Comparison of ENCODE assay signal across 14 mouse cellular contexts in the genomic region with DNA sequence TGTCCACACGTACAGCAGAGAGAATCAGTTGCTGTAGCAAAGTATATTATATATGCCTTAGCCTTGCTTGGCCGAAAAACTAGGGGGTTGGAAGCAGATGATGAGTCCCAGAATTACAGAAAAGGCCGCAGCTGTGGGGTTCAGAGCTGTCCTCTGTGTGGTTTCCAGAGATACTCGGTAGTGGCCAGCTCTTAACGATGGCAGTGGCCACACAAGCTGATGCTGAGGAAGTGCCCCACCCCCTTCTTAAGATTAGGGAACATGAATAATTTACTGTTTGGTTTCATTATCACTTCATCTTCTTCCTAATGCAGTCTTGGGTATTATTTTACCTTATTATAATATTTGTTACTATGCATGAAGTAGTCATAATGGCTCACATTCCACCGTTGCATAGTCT.
DNase-seq lines count a peak whose midpoint lies in the region; ATAC-seq and TF ChIP-seq lines count a peak whose summit lies in the region.
"Had no signal": no experiment of that assay in that cellular context is flagged by ENCODE, and none has a peak within 500 bp of the region (broad histone marks: within the 10 kb centered on the region; RNA-seq: fewer than 3 reads in every experiment).

No protein-coding gene starts in this region.

- WGBS in forebrain, embryonic 12.5 days: 59% methylated on average over 6 of the region's 6 CpGs
- 48% methylated on average over 6 of the region's 6 CpGs for whole genome bisulfite sequencing in forebrain, postnatal 0 days
- WGBS in neural tube, embryonic 13.5 days: 64% methylated on average over 6 of the region's 6 CpGs
- WGBS in intestine, embryonic 16.5 days: 69% methylated on average over 6 of the region's 6 CpGs
- 78% methylated on average over 6 of the region's 6 CpGs for WGBS in kidney, embryonic 16.5 days

- no peaks in the 10 kb centered on the region for H3K36me3 ChIP-seq in forebrain, embryonic 12.5 days (replicated peaks)
- H3K36me3 ChIP-seq in forebrain, postnatal 0 days (ENCODE audit: insufficient read depth): peaks cover 6% of the 10 kb centered on the region; the same call in 1 of the 2 replicates
- no peaks in the 10 kb centered on the region for H3K36me3 ChIP-seq in neural tube, embryonic 13.5 days
- peaks cover 2% of the 10 kb centered on the region; the same call in 1 of the 2 replicates for H3K36me3 ChIP-seq in intestine, embryonic 16.5 days (ENCODE audit: control insufficient read depth, insufficient read depth, low read length)
- 0 out of 2 replicates have a peak, but pooled peaks cover 13% of the 10 kb centered on the region for H3K36me3 ChIP-seq in kidney, embryonic 16.5 days (ENCODE audit: insufficient read depth, low read length)

- no peak for TF ChIP-seq CTCF in forebrain, postnatal 0 days (IDR thresholded peaks at IDR 0.05; ENCODE audit: low read depth)

- H3K9me3 ChIP-seq in forebrain, embryonic 12.5 days: no peaks in the 10 kb centered on the region
- H3K9me3 ChIP-seq in forebrain, postnatal 0 days (ENCODE audit: low read length): no peaks in the 10 kb centered on the region
- H3K9me3 ChIP-seq in neural tube, embryonic 13.5 days: no peaks in the 10 kb centered on the region
- no peaks in the 10 kb centered on the region for H3K9me3 ChIP-seq in intestine, embryonic 16.5 days (ENCODE audit: control insufficient read depth, low read length)
- H3K9me3 ChIP-seq in kidney, embryonic 16.5 days (ENCODE audit: low read length): no peaks in the 10 kb centered on the region
- H3K9me3 ChIP-seq: kidney, embryonic 15.5 days had no signal

- peak; percentile 45; the same call in 1 of the 2 replicates for ATAC-seq in forebrain, embryonic 12.5 days (ENCODE audit: low FRiP score)
- no peak for ATAC-seq in forebrain, postnatal 0 days
- ATAC-seq in neural tube, embryonic 13.5 days (ENCODE audit: low read depth): no peak
- no peak for ATAC-seq in intestine, embryonic 16.5 days
- ATAC-seq in kidney, embryonic 16.5 days (ENCODE audit: low FRiP score, low TSS enrichment): no peak
- ATAC-seq: lung, postnatal 0 days had no signal

- no peak overlapping the region for H3K4me3 ChIP-seq in forebrain, embryonic 12.5 days (replicated peaks)
- H3K4me3 ChIP-seq in forebrain, postnatal 0 days (ENCODE audit: low read depth, low read length): no peak overlapping the region
- no peak overlapping the region for H3K4me3 ChIP-seq in neural tube, embryonic 13.5 days
- no peak overlapping the region for H3K4me3 ChIP-seq in intestine, embryonic 16.5 days (ENCODE audit: low read length)
- no peak overlapping the region for H3K4me3 ChIP-seq in kidney, embryonic 16.5 days (ENCODE audit: low read length)
- H3K4me3 ChIP-seq: kidney, embryonic 15.5 days had no signal

- H3K27ac ChIP-seq in forebrain, embryonic 12.5 days: 0 out of 2 replicates have a peak overlapping the region, but pooled peaks have one; percentile 63
- H3K27ac ChIP-seq in forebrain, postnatal 0 days (ENCODE audit: low read depth, low read length): no peak overlapping the region
- H3K27ac ChIP-seq in neural tube, embryonic 13.5 days (replicated peaks): peak overlapping the region; percentile 52; the same call in 1 of the 2 replicates
- H3K27ac ChIP-seq in intestine, embryonic 16.5 days (ENCODE audit: low read length): peak overlapping the region; percentile 61; the same call in 1 of the 2 replicates
- no peak overlapping the region for H3K27ac ChIP-seq in kidney, embryonic 16.5 days (ENCODE audit: low read length)
- H3K27ac ChIP-seq: kidney, embryonic 15.5 days had no signal

- DNase-seq in forebrain, postnatal 0 days: no peak
- DNase-seq in neural tube, embryonic 10.5 days (ENCODE audit: extremely low spot score, low spot score): no peak
- no peak for DNase-seq in urinary bladder, postnatal 4 days (ENCODE audit: low spot score in 2 of 2)
- DNase-seq in layer of hippocampus, adult 9-10 months (ENCODE audit: low spot score): no peak
- DNase-seq: adrenal gland, adult 2 months; cerebellum, adult 8-10 months; heart, adult 18-20 months had no signal

- H3K27me3 ChIP-seq in forebrain, embryonic 12.5 days: no peaks in the 10 kb centered on the region
- no peaks in the 10 kb centered on the region for H3K27me3 ChIP-seq in forebrain, postnatal 0 days (ENCODE audit: insufficient read depth, low read length)
- H3K27me3 ChIP-seq in neural tube, embryonic 13.5 days: no peaks in the 10 kb centered on the region
- no peaks in the 10 kb centered on the region for H3K27me3 ChIP-seq in intestine, embryonic 16.5 days (replicated peaks; ENCODE audit: control insufficient read depth, insufficient read depth, low read length)
- no peaks in the 10 kb centered on the region for H3K27me3 ChIP-seq in kidney, embryonic 16.5 days (ENCODE audit: insufficient read depth, low read length)
- H3K27me3 ChIP-seq: kidney, embryonic 15.5 days had no signal

- no peak overlapping the region for H3K4me2 ChIP-seq in forebrain, embryonic 12.5 days
- no peak overlapping the region for H3K4me2 ChIP-seq in forebrain, postnatal 0 days (ENCODE audit: low read depth)
- H3K4me2 ChIP-seq in neural tube, embryonic 13.5 days: no peak overlapping the region
- H3K4me2 ChIP-seq in intestine, embryonic 16.5 days (ENCODE audit: low read depth, low read length): no peak overlapping the region
- no peak overlapping the region for H3K4me2 ChIP-seq in kidney, embryonic 16.5 days (replicated peaks; ENCODE audit: low read depth, low read length)
- H3K4me2 ChIP-seq: kidney, embryonic 15.5 days; liver, embryonic 11.5 days had no signal

- peaks cover 28% of the 10 kb centered on the region for H3K4me1 ChIP-seq in forebrain, embryonic 12.5 days
- peaks cover 8% of the 10 kb centered on the region for H3K4me1 ChIP-seq in forebrain, postnatal 0 days (ENCODE audit: insufficient read depth)
- H3K4me1 ChIP-seq in neural tube, embryonic 13.5 days (replicated peaks): peaks cover 31% of the 10 kb centered on the region
- 0 out of 2 replicates have a peak, but pooled peaks cover 5% of the 10 kb centered on the region for H3K4me1 ChIP-seq in intestine, embryonic 16.5 days (ENCODE audit: control insufficient read depth, insufficient read depth, low read length)
- H3K4me1 ChIP-seq in kidney, embryonic 16.5 days (ENCODE audit: insufficient read depth, low read length): peaks cover 12% of the 10 kb centered on the region

- H3K9ac ChIP-seq in forebrain, embryonic 12.5 days: no peak overlapping the region
- no peak overlapping the region for H3K9ac ChIP-seq in forebrain, postnatal 0 days
- no peak overlapping the region for H3K9ac ChIP-seq in neural tube, embryonic 13.5 days
- no peak overlapping the region for H3K9ac ChIP-seq in intestine, embryonic 16.5 days (ENCODE audit: low read depth, low read length)
- no peak overlapping the region for H3K9ac ChIP-seq in kidney, embryonic 16.5 days (replicated peaks; ENCODE audit: low read length)
- H3K9ac ChIP-seq: kidney, embryonic 15.5 days had no signal

Comparison
In these comparisons a context has a peak if more than half of its experiments do, and no peak if none do; other contexts are left out.
1. H3K27ac ChIP-seq: peak in forebrain, embryonic 12.5 days (single experiment), neural tube, embryonic 13.5 days (single experiment) and intestine, embryonic 16.5 days (single experiment); none in forebrain, postnatal 0 days (single experiment) and kidney, embryonic 16.5 days (single experiment).